Mouse (Mus musculus): ENCODE data around the gene Gpc6.
"Not testable (repeated sequence)": the region's sequence is repeated elsewhere in the genome, so short reads cannot be mapped to it uniquely, and the experiment has no call there.

The Gpc6 gene

DNA sequence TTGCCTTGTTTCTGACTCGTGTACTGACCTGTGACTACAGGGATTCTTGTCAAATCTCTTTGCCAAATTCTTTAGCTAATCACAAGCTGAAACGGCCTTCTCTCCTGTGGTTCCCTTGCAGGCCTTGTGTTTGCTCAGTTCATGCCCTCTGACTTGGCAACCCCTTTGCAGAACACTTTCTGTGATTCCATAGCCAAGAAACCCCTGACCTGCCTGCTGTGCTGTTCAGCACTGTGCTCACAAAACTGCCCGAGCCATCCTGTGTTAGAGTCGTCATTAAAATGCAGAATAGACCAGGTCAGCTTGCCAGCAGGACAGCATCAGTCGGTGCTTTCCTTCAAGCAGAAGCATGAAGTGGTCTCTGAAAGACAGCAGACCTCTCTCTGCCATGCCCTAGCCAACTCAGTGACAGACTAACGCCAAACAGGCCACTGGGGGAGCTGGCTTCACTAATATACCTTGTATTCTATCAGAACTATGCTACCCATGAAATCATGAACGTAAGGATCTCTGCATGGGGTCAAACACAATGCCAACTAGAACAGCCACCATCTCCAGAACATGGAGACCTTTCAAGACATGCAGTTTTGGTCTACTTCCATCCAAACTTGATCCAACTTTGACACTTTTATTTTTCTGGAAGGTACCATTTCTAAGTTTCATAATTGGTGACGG, 459.1 kb downstream of the Gpc6 start:
- DNase-seq: no peak

DNA sequence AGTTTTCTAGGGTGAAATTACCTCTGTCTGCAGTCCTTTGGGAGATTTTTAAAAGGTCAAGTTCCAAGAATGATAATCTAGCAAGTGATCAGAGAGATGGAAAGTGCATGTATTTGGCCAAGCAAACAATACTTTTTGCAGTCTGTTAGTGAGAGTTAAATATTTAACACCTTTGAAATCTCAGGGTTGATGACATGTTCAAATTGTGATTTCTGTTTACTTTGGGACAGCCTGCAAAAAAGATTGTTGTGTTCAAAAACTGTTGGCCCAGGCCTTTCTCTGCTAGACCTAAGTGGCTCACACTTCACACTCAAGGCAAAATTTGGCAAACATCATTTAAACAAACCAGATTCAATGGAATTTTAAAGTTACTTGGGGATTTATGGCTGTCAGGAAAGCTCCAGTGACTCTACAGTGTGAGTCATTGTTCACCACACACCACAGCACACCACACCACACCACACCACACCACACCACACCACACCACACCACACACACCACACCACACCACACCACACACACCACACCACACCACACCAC, 460.7 kb downstream of the Gpc6 start:
- no peak for DNase-seq

DNA sequence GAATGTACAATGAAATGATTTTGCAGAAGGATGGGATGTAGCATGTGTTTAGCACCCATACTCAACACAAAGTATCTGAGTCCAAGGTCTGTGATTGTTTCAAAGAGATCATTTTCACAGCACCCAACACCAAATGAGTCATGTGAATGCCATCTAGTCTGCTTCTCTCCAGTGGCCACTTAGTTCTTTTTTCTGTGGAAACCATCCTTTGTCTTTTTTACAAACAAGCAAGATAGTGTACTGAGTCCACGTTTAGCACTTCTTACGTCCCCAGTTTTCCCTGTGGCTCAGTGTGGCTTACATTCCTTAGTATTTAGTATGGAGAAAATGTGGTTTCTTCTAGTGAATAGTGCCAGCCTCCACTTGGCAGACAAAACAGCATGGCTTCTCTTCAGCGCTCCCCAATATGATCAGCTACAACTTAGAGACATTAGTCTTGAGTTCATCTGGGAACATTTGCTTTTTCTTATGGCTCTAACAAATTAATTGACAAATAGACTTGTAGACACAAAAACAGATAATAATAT, 465.7 kb downstream of the Gpc6 start:
- DNase-seq: no peak

DNA sequence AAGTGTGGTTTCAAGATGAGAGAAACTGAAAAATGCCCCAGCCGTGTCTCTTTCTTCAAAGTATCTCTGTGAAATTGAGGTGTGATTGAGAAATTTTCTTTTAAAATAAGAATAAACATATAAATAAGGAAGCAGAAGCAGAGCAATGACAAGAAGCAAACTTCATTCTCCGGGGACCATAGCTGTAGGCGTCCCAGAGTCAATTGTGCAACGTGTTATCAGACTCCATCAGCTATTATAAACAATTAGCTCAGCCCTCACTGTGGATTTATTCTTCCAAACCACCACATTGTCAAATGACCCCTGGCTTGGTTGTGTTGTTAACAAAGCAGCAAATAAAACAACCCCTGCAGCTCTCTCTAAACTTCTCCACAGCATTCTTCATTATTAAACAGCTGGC, 466.3 kb downstream of the Gpc6 start:
- DNase-seq: no peak

DNA sequence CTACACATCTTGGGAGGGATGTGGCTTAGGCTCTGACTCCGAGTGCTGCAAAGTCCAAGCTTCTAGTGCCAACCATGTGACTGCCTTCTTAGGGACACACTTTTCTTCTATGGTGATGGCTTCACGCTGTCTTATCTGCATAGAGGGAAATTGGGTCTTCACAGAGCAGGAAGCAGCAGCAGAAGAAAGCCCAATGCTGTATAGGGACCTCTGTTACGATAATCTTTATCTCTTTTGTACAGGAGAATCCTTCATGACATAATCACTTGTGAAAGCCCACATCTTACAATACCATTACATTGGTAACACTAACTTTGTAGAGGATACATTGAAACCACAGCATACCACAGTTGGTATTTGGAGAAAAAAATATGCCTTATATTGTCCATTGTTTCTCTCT, 472.1 kb downstream of the Gpc6 start:
- no peak for DNase-seq

DNA sequence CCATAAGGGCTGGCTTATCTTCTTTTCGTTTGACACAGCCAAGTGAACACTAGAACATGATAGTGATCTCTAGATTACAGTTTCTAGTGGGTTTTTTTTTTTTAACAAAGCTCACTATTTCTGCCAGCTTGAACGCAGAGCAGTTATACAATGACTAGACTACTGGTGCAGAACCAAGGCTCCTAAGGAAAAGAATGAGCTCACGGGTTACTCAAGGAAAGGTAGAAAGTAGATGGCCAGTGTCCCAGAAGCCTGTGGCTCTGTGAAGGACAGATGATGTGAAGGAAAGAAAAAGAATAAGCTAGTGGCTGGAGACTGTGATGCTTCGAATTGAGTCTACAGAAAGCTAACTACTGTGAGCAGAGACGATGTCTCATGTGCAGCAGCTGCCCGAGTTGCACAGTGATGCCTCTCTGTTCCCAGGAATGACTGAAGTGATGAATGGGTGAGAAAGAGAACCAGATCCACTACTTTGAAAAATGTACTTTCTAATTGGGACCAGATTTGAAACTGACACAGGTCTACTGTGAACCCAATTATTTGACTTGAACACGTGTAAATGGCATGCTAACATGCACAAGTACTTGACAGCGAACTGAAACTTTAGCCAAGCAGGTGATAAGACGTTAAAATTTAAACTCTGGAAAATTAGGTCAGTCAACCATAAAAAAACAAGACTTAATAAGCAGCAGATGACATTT, 482.9 kb downstream of the Gpc6 start:
- no peak for DNase-seq

DNA sequence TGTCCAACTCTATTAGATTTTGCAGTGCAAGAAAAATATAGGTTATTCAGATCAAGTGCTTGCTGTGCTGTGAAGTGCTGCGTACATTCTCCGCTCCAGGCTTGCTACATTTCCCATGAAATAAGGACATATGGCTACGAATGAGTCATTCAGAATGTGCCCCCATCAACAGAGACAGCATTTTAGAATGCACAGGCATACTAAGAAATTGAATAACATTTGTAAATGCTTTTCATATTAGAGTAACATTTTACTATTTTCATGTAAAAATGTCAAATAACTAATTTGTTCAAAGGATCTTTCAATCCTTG, 483.4 kb downstream of the Gpc6 start:
- no peak for DNase-seq

DNA sequence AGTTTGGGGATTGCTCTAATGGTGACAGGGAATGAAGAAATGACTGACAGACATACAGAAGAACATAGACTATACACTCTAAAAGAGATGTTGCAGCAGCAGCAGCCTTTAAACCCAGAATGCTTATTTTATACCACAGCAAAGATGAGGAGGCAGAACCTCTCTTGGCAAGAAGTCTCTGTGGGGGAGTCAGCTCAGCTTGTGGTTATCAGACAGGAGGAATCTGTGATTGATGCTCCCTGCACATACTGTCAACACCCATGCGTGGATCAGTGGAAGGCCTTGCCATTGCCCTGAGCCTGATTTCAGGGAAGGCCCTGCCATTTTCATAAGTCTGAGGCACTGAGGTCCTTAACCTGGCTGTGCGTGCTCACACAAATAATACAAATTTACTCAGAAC, 484.7 kb downstream of the Gpc6 start:
- no peak for DNase-seq

DNA sequence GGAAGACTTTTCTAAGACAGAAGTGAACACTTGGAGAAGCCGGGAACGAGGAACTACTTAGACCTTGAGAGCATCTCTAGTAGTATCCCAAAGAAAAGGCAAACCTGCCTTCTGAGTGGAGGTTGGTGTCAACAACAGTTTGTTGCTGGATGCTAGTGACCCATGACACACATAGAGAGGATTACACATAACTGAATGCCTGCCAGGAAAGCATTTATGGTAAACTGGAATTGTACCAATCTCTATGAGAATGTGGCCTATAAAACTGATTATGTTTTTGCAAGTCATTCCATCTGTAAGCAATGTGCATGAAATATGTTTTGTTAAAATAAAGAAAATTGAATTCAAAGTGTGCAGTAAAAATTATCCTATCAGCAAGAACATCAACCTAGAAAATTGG, 485.4 kb downstream of the Gpc6 start:
- no peak for DNase-seq

DNA sequence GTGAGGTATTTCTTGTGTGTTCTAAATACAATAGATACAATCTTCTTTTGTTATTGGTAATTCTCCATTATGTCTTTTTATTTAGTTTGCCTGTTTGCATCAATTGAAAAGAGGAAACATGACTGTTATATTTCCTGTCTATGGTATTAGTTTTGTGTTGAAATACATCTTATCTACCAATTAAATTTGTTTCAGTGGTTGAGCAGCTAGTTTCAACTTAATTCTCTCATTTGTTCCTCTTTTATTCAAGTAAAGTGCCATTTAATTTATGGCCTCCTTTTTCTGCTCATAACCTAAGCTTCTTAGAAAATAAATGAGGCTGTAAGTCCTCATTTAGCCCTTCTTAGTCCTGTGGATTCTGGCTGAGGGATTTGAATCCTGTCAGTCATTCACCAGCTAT, 489.9 kb downstream of the Gpc6 start:
- no peak for DNase-seq

DNA sequence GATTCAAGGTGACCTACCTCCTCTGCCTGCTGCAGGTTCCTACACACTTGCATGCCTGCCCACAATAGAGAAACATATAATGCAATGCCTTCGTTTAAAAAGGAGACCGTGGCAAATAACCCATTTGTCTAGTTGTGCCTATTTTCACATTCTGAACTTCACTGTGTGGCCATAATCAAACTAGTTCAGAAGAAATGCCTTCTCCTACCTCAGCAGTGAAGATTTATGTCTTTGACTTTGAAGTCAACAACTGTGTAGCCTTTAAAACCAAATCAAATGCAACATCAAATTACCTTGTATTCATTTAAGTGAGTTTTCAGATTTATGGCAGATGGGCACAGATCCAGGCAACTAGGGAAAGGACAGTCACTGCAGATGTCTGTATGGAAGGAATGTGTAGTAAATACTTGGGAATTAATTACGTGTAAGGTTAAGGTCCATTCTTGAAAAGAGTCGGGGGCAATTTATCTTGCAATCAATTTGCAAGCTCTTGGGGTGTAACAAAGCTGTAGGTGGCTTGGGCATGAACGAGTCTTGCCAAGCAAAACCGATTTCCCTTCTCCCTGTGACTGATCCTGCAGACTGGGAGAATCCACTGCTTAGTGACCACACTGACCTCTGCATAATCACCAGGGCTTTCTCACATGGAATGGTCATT, 494.6 kb downstream of the Gpc6 start:
- no peak for DNase-seq

DNA sequence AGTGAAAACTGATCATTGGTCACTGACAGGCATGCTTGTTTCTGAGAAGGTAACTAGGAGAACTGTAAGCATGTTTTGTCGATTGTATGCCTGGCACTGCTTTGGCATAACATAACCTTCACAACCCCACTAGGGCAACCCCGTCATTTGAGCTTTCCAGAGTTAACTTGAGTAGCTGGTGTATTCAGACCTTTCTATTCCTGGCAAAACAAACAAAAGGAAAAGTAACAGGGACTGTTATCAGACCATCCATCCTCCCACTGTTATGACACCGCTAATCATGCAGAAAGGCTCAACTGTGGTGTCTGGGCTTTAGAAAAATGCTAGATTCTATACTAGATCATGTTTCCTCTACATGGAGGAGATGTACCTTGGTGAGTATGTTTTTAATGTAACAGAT, 496.1 kb downstream of the Gpc6 start:
- DNase-seq: no peak

DNA sequence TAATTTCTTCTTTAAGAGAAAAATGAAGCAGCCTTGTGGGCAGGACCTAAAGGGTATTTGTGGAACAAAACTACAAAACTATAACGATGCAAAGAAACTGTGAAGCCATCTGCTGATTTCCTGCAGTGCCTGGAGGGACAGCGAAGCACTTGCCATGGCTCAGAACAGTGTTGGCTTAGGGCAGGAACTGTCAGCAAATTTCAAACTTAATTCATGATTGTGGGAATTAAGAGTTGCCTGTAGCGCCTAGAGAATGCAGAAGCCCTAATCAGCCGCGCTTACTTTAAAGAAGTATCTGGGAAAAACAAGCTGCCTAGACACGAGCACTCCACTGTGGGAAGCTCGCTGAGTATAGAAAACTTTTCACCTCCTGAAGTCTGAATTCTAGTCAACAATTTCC, 501.0 kb downstream of the Gpc6 start:
- no peak for DNase-seq

DNA sequence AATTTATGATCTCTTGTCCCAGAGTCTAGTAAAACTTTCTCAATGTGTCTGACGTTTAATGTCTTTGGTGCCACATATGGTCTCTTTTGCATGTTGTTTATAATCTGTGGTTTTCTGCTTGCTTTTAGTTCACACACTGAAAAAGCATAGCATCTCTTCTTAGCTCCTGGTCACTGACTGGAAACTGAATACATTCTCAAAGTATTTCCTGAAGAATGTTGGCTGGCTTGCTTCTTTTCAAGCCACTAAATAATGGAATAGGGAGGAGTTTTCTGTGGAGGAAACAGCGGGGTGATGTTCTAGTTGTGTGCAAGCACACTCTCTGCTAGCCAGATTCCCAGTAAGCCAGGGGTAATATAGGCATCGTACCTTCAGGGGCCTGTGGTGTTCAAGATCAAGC, 502.7 kb downstream of the Gpc6 start:
- no peak for DNase-seq

DNA sequence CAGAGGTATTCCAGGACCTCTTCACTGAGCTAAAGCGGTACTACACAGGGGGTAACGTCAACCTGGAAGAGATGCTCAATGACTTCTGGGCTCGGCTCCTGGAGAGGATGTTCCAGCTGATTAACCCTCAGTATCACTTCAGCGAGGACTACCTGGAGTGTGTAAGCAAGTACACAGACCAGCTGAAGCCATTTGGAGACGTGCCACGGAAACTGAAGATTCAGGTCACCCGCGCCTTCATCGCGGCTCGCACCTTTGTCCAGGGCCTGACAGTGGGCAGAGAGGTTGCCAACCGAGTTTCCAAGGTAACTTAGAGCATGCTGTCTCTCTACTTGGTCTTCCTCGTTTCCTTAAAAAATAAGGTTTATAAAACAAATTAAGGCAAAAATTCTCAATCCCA, 510.6 kb downstream of the Gpc6 start:
- DNase-seq: no peak

DNA sequence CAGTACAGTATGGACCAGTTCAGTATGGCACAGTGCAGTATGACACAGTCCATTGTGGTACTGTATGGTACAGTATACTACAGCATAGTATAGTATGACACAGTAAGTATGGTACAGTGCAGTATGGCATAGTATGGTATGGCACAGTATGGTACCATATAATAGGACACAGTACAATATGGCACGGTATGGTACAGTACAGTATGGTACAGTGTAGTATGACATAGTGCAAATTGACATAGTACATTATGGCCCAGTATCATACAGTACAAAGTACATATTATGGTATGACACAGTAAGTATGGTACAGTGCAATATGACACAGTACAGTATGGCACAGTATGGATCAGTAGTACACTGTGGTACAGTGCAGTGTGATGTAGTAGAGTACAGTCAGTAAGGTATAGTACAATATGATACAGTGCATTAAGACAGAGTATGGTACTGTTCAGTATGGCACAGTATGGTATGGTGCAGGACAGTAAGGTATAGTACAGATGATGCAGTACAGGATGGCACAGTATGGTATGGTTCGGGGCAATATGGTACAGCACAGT, 521.6 kb downstream of the Gpc6 start:
- DNase-seq: not testable (repeated sequence)

DNA sequence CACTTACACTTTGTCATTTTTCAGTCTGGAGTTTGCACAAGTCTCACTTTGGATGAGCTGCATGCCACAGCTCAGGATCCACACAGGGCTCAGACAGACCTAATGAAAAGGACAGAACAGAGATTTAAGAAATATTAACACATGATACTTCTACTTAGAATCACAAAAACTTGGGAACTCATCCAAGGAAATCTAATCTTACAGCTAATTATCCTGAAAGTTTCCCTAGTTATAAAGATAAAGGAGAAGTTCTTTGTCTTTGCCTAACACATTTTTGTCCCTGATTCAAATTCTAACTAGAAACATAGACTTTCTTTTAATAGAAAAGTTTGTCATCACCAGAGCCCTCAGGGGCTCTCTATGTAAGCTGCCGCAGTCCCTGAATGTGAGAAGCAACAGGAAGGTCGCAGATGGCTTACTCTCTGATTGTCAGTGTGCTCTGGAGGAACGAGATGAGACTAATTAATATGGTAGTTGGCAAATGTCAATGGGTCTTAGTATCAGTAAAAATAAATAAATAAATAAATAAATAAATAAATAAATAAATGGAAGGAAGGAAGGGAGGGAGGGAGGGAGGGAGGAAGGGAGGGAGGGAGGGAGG, 526.4 kb downstream of the Gpc6 start:
- DNase-seq: no peak

DNA sequence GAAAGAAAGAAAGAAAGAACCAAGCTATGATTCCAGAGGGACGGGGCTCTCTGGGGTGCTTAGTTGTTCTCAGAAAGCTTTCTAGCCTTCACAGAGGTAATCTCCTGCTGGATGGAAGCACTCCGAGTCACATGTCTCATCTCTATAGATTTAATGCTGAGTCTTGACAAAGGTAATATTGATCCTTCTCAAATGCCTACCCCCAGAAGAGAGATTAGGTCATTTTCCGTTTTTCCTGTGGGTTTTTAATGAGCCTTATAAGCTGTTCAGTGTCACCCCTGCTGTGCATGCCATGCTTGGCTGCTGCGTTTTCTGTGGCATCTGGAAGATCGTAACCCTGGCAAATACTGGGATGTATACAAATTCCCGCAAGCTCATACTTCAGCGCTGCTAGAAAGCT, 527.0 kb downstream of the Gpc6 start:
- DNase-seq: no peak

DNA sequence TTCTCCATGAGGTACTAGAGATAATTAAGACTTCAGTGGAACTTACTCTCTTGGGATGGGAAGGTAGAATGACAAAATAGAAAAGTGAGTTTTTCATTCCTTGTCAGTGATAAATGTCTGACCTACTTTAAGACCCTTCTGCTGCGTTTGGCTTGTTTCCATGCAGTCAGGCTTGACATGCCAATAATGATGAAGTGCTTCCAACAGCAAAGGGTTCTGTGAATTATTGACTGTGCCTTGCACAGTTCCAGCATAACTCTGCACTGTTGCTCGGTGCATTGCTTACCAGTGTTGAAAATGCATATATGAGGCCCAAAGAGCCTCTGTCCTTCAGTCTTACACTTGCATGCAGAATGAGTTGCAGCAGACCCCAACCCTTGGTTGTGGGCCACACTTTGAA, 548.3 kb downstream of the Gpc6 start:
- DNase-seq: no peak

DNA sequence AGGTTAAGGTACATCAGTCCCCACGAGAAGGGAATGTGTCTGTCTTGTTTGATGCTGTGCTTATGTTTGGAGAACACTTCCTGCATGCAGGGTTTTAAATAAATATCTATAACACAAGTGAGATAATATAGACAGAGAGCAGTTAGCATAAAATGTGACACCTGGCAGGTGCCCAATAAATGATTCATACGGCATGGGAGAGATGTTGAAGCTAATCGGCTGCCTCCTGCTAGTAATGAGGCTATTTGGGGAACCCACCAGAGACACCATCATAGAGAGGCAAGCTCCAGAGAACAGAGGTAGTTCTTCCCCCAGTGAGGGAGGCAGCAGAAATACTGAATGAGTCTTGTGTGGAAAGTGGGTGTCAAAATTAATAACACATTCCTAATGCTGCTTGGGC, 553.8 kb downstream of the Gpc6 start:
- DNase-seq: no peak

DNA sequence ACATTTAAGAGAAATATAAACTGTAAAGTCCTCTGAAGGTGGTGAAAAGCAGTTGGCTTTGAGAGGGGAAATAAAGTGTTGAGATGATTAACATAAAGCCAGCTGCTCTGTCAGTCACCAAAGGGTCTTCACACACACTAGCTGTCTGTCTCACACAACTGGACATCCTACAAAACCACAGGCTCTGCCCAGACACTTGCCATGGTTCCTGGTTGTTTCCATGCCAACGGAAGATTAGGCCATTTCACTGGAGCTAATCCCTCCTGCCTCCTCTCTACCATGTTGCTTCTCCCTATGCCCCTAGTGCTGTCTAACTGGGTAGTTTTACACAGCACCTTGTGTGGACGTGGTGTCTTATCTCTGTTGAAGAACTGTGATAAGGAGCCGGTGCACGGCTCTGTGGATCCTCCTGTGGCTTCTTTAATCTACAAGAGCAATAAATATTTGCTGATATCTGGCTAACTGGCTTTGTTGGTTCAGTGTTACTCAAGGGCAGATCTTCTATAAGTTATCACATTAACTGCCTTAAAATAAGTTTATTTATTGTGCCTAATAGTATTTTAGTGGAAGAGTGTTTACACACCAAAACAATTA, 562.1 kb downstream of the Gpc6 start:
- no peak for DNase-seq

DNA sequence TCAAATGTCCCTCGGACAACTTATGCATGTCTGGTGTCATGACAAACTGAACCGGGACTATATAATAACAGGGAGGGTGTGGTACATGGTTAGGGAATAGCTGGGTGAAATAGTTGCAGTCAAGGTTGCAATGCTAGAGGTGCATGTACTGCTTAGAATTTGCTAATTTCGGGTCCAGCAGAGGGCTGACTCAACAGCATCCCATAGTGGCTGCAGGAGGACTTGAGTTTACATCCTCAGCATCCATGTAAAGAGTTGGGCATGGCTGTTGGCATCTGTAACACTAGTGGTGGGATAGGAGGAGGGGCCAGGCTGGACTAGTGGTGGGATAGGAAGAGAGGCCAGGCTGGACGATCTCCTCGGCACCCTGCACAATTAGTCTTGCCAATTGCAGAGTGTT, 565.4 kb downstream of the Gpc6 start:
- no peak for DNase-seq

DNA sequence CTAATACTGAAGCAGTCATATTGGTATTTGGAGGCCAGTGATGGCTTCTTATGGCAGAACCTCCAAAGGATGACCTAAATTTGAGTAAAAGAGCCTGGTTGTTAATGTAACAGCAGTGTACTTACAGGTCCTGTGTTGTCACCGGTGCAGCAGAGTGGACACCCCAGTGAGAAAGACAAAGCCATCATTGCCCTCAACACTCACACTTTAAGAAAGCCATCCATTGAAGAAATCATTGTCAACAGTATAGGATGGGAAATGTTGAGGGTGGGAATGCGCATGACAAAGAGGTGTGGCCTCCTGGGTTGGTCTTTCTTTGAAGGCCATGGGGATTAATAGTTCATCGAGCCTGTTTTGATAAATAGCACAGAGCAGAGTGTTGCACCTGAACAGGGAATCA, 570.0 kb downstream of the Gpc6 start:
- DNase-seq: no peak
